Comparison of ENCODE assay signal across 20 mouse cellular contexts in genomic region chr19:57335135-57335534, GRCm38 (mm10). TPM values are rescaled to one million over a fixed set of nuclear protein-coding genes. Genes with fewer than 3 reads are reported as not detected.
DNase-seq lines count a peak whose midpoint lies in the region; ATAC-seq and TF ChIP-seq lines count a peak whose summit lies in the region.
"Had no signal": no experiment of that assay in that cellular context is flagged by ENCODE, and none has a peak within 500 bp of the region (broad histone marks: within the 10 kb centered on the region; RNA-seq: fewer than 3 reads in every experiment).

No protein-coding gene starts in this region.

- no peak overlapping the region for H3K9ac ChIP-seq in ES-Bruce4 (ENCODE audit: low read depth, poor library complexity, severe bottlenecking)
- no peak overlapping the region for H3K9ac ChIP-seq in stomach, postnatal 0 days (ENCODE audit: low read length)
- no peak overlapping the region for H3K9ac ChIP-seq in forebrain, embryonic 13.5 days

- TF ChIP-seq POLR2A in ES-Bruce4 (IDR thresholded peaks at IDR 0.05; ENCODE audit: insufficient read depth, low read length) = no peak

- no peaks in the 10 kb centered on the region for H3K36me3 ChIP-seq in ES-Bruce4 (ENCODE audit: control insufficient read depth, insufficient read depth, low read length, poor library complexity, severe bottlenecking)
- no peaks in the 10 kb centered on the region for H3K36me3 ChIP-seq in stomach, postnatal 0 days (ENCODE audit: control insufficient read depth, insufficient read depth, low read length)
- H3K36me3 ChIP-seq in forebrain, embryonic 13.5 days (ENCODE audit: poor library complexity, severe bottlenecking) = no peaks in the 10 kb centered on the region
- H3K36me3 ChIP-seq: G1E had no signal

- 45% methylated on average over 8 of the region's 8 CpGs for WGBS in stomach, postnatal 0 days
- WGBS in forebrain, embryonic 13.5 days = 44% methylated on average over 8 of the region's 8 CpGs

- 0 out of 2 replicates have a peak overlapping the region, but pooled peaks have one; percentile 9 for H3K4me3 ChIP-seq in ES-Bruce4 (ENCODE audit: low read depth, low read length)
- H3K4me3 ChIP-seq in stomach, postnatal 0 days (ENCODE audit: low read depth, low read length) = no peak overlapping the region
- H3K4me3 ChIP-seq in forebrain, embryonic 13.5 days = no peak overlapping the region

- ATAC-seq in stomach, postnatal 0 days (ENCODE audit: low FRiP score, low TSS enrichment) = 0 out of 2 replicates have a peak, but pooled peaks have one; percentile 58
- ATAC-seq in forebrain, embryonic 13.5 days = no peak
- ATAC-seq: activated CD4-positive, CD25-positive, alpha-beta regulatory T cell, adult 4 months; CD4-positive, CD25-positive, alpha-beta regulatory T cell, adult 4 months; Patski had no signal

- H3K4me2 ChIP-seq in stomach, postnatal 0 days (replicated peaks; ENCODE audit: low read depth) = no peak overlapping the region
- no peak overlapping the region for H3K4me2 ChIP-seq in forebrain, embryonic 13.5 days

- no peak overlapping the region for H3K27ac ChIP-seq in ES-Bruce4 (ENCODE audit: insufficient read depth, low read length)
- H3K27ac ChIP-seq in stomach, postnatal 0 days (replicated peaks) = no peak overlapping the region
- H3K27ac ChIP-seq in forebrain, embryonic 13.5 days = no peak overlapping the region

- DNase-seq in stomach, postnatal 0 days (ENCODE audit: low spot score) = no peak
- DNase-seq in kidney, adult 18-20 months = no peak
- DNase-seq: adrenal gland, adult 2 months; adrenal gland, adult 8-10 months; adrenal gland, postnatal 10 days; adrenal gland, postnatal 14 days; adrenal gland, postnatal 25 days; adrenal gland, postnatal 36 days; B cell, adult 2 months; cerebellum, adult 11 months; cerebellum, adult 11-12 months; cerebellum, adult 18-20 months; cerebellum, adult 2 months had no signal

- TF ChIP-seq EP300 in ES-Bruce4 (IDR thresholded peaks at IDR 0.05; ENCODE audit: insufficient read depth, low read depth, low read length) = peak; percentile 83; the same call in 1 of the 2 replicates
- TF ChIP-seq EP300 in stomach, postnatal 0 days (optimal IDR thresholded peaks at IDR 0.05) = no peak

- no peak for TF ChIP-seq CTCF in ES-Bruce4 (IDR thresholded peaks at IDR 0.05; ENCODE audit: low read depth, low read length)
- no peak for TF ChIP-seq CTCF in stomach, postnatal 0 days (IDR thresholded peaks at IDR 0.05; ENCODE audit: low read depth)

- H3K4me1 ChIP-seq in ES-Bruce4 (ENCODE audit: control insufficient read depth, insufficient read depth, low read length) = no peaks in the 10 kb centered on the region
- H3K4me1 ChIP-seq in stomach, postnatal 0 days (replicated peaks; ENCODE audit: control insufficient read depth, insufficient read depth) = no peaks in the 10 kb centered on the region
- no peaks in the 10 kb centered on the region for H3K4me1 ChIP-seq in forebrain, embryonic 13.5 days

- H3K27me3 ChIP-seq in ES-Bruce4 (ENCODE audit: control insufficient read depth, insufficient read depth, low read length, poor library complexity, severe bottlenecking) = no peaks in the 10 kb centered on the region
- H3K27me3 ChIP-seq in stomach, postnatal 0 days (ENCODE audit: control insufficient read depth, insufficient read depth, low read length) = no peaks in the 10 kb centered on the region
- no peaks in the 10 kb centered on the region for H3K27me3 ChIP-seq in forebrain, embryonic 13.5 days
- H3K27me3 ChIP-seq: CH12.LX, Patski had no signal

- H3K9me3 ChIP-seq in ES-Bruce4 (replicated peaks; ENCODE audit: control insufficient read depth, insufficient read depth, low read length, poor library complexity, severe bottlenecking) = no peaks in the 10 kb centered on the region
- no peaks in the 10 kb centered on the region for H3K9me3 ChIP-seq in stomach, postnatal 0 days (ENCODE audit: control insufficient read depth, low read length)
- no peaks in the 10 kb centered on the region for H3K9me3 ChIP-seq in forebrain, embryonic 13.5 days (replicated peaks)
- H3K9me3 ChIP-seq: G1E had no signal

RNA-seq across cellular contexts. Expression of gene Ablim1, which starts 20.4 kb away (rescaled TPM):
- polyA plus RNA-seq in ES-Bruce4 (2011; ENCODE audit: insufficient read depth, insufficient read length, low read depth, missing spikeins) = 12.2 and 13.9 TPM in 2 replicates
- polyA plus RNA-seq in stomach, postnatal 0 days (2015; fragmentation: Nextera tagmentation; extraction: Ambion mirVana) = 61.8 and 62.0 TPM in 2 replicates
- polyA plus RNA-seq in forebrain, embryonic 13.5 days (2015; fragmentation: Nextera tagmentation; extraction: Ambion mirVana) = 16.5 and 19.2 TPM in 2 replicates

RNA-seq across cellular contexts. Expression of gene Fam160b1, which starts 25.3 kb away (rescaled TPM):
- 26.1 and 26.7 TPM in 2 replicates for polyA plus RNA-seq in ES-Bruce4 (2011; ENCODE audit: insufficient read depth, insufficient read length, low read depth, missing spikeins)
- polyA plus RNA-seq in stomach, postnatal 0 days (2015; fragmentation: Nextera tagmentation; extraction: Ambion mirVana) = 7.6 and 8.3 TPM in 2 replicates
- 11.6 and 12.7 TPM in 2 replicates for polyA plus RNA-seq in forebrain, embryonic 13.5 days (2015; fragmentation: Nextera tagmentation; extraction: Ambion mirVana)
